Mouse (Mus musculus): ENCODE results near the gene Anxa6.

- no peak for TF ChIP-seq CTCF (IDR thresholded peaks at IDR 0.05; ENCODE audit: control insufficient read depth, insufficient read depth, insufficient read length)
- TF ChIP-seq MYOD1 (IDR thresholded peaks at IDR 0.05; ENCODE audit: control insufficient read depth, insufficient read length, low read depth): no peak
- no peak for TF ChIP-seq USF1 (IDR thresholded peaks at IDR 0.05; ENCODE audit: low read depth)
- TF ChIP-seq MYOG (IDR thresholded peaks at IDR 0.05; ENCODE audit: control insufficient read depth, extremely low read depth, insufficient read length): no peak
- TF ChIP-seq MAX (IDR thresholded peaks at IDR 0.05): no peak
Observed at GRCm38 (mm10) chr11:55069023-55069422, 35.8 kb upstream of the Anxa6 start.
